Mouse (Mus musculus) limb, embryonic 12.5 days (tissue): ENCODE results near the gene Eif4h. TPM values are rescaled to one million over a fixed set of nuclear protein-coding genes. Genes with fewer than 3 reads are reported as not detected.

ENCODE experiments used
- ATAC-seq: fragments of 200-750 bp; cut with Nextera tagmentation; 2 replicates; pipeline ENCODE4 v1.8.0; 2017; ENCODE audit warnings: low read depth, moderate TSS enrichment; ENCODE audit not compliant: insufficient number of reproducible peaks, insufficient read depth, low FRiP score, low TSS enrichment
- H3K27ac ChIP-seq: fragments of 300-500 bp; sonication (generic); 2 replicates; pipeline ENCODE4 v1.5.1; 2016; ENCODE audit warnings: mild to moderate bottlenecking, moderate library complexity
- H3K27me3 ChIP-seq: fragments of 300-500 bp; sonication (generic); 2 replicates; pipeline ENCODE4 v1.6.1; 2016; ENCODE audit warnings: mild to moderate bottlenecking, moderate library complexity
- H3K36me3 ChIP-seq: fragments of 300-500 bp; sonication (generic); 2 replicates; pipeline ENCODE4 v1.6.1; 2016; ENCODE audit warnings: mild to moderate bottlenecking, moderate library complexity
- H3K4me1 ChIP-seq: fragments of 300-500 bp; sonication (generic); replicated peaks from 2 replicates; pipeline ENCODE4 v1.6.1; 2016
- H3K4me2 ChIP-seq: fragments of 300-500 bp; sonication (generic); 2 replicates; pipeline ENCODE4 v1.6.1; 2016; ENCODE audit warnings: mild to moderate bottlenecking, moderate library complexity
- H3K4me3 ChIP-seq: fragments of 300-500 bp; sonication (generic); replicated peaks from 2 replicates; pipeline ENCODE4 v1.5.1; 2016; ENCODE audit warnings: mild to moderate bottlenecking
- H3K9ac ChIP-seq: fragments of 300-500 bp; sonication (generic); replicated peaks from 2 replicates; pipeline ENCODE4 v1.6.1; 2016; ENCODE audit warnings: mild to moderate bottlenecking, moderate library complexity
- H3K9me3 ChIP-seq: fragments of 300-500 bp; sonication (generic); 2 replicates; pipeline ENCODE4 v1.6.1; 2016; ENCODE audit warnings: mild to moderate bottlenecking, moderate library complexity
- WGBS: fragments of 180-500 bp; shearing (Covaris S2); methylation state at CpG from one replicate; pipeline ENCODE4 v1.1.7; 2016; 5-methylcytosine and 5-hydroxymethylcytosine counted together
- polyA plus RNA-seq: library from polyadenylated mRNA; unstranded; fragments of >200 nt; fragmentation: Nextera tagmentation; extraction: Ambion mirVana; gene quantifications from 2 replicates; pipeline ENCODE4 v1.2.1, GENCODE M21; 2016

The Eif4h gene
- polyA plus RNA-seq, 1 experiment from 2014 or later = 531 TPM

GRCm38 (mm10) chr5:134647394-134647793 lies 8.1 kb upstream of the Eif4h start:
- Histone ChIP-seq H3K4me2 (no peak overlapping the region), H3K36me3 (no peaks in the 10 kb centered on the region), H3K9ac (no peak overlapping the region), H3K27ac (no peak overlapping the region), H3K27me3 (no peaks in the 10 kb centered on the region), H3K4me3 (no peak overlapping the region), H3K9me3 (no peaks in the 10 kb centered on the region), H3K4me1 (0 out of 2 replicates have a peak, but pooled peaks cover 3% of the 10 kb centered on the region)
- 81% methylated on average over 2 of the region's 2 CpGs for WGBS
- no peak for ATAC-seq

- Histone ChIP-seq H3K27ac (no peak overlapping the region), H3K9ac (no peak overlapping the region), H3K27me3 (no peaks in the 10 kb centered on the region), H3K9me3 (no peaks in the 10 kb centered on the region), H3K36me3 (no peaks in the 10 kb centered on the region), H3K4me2 (no peak overlapping the region), H3K4me3 (no peak overlapping the region), H3K4me1 (no peaks in the 10 kb centered on the region)
- no peak for ATAC-seq
- 69% methylated on average over 4 of the region's 4 CpGs for WGBS
Measured at GRCm38 (mm10) chr5:134646461-134646860, 7.2 kb upstream of the Eif4h start.

- Histone ChIP-seq H3K4me3 (no peak overlapping the region), H3K9ac (no peak overlapping the region), H3K27me3 (no peaks in the 10 kb centered on the region), H3K4me2 (no peak overlapping the region), H3K36me3 (no peaks in the 10 kb centered on the region), H3K9me3 (no peaks in the 10 kb centered on the region), H3K4me1 (peaks cover 2% of the 10 kb centered on the region; the same call in 1 of the 2 replicates), H3K27ac (no peak overlapping the region)
- WGBS = 73% methylated on average over 8 of the region's 8 CpGs
- no peak for ATAC-seq
Measured at GRCm38 (mm10) chr5:134644643-134645118, 5.4 kb upstream of the Eif4h start.

- H3K4me2 ChIP-seq = no peak overlapping the region
- H3K9ac ChIP-seq = no peak overlapping the region
- H3K27ac ChIP-seq = no peak overlapping the region
- peaks cover 4% of the 10 kb centered on the region; the same call in 1 of the 2 replicates for H3K4me1 ChIP-seq
- H3K4me3 ChIP-seq = no peak overlapping the region
- H3K36me3 ChIP-seq = no peaks in the 10 kb centered on the region
- H3K9me3 ChIP-seq = no peaks in the 10 kb centered on the region
- ATAC-seq = no peak
- WGBS = 82% methylated on average over 1 of the region's 1 CpGs
- H3K27me3 ChIP-seq = no peaks in the 10 kb centered on the region
Measured at GRCm38 (mm10) chr5:134644121-134644520, 4.8 kb upstream of the Eif4h start.

GRCm38 (mm10) chr5:134640371-134640770 lies 1.1 kb upstream of the Eif4h start:
- H3K4me3 ChIP-seq = no peak overlapping the region
- H3K9me3 ChIP-seq = no peaks in the 10 kb centered on the region
- no peak for ATAC-seq
- WGBS = 90% methylated on average over 3 of the region's 3 CpGs
- H3K9ac ChIP-seq = no peak overlapping the region
- H3K27me3 ChIP-seq = no peaks in the 10 kb centered on the region
- H3K4me1 ChIP-seq = peaks cover 12% of the 10 kb centered on the region
- no peak overlapping the region for H3K27ac ChIP-seq
- no peak overlapping the region for H3K4me2 ChIP-seq
- H3K36me3 ChIP-seq = peaks cover 14% of the 10 kb centered on the region

GRCm38 (mm10) chr5:134638461-134639268 lies 625 bp downstream of the Eif4h start:
- Histone ChIP-seq H3K4me3 (peak overlapping the region; percentile 99), H3K4me2 (peak overlapping the region; percentile 66), H3K27ac (peak overlapping the region; percentile 96), H3K9me3 (no peaks in the 10 kb centered on the region), H3K36me3 (peaks cover 29% of the 10 kb centered on the region), H3K4me1 (peaks cover 12% of the 10 kb centered on the region), H3K9ac (peak overlapping the region; percentile 98), H3K27me3 (no peaks in the 10 kb centered on the region)
- peak; percentile 71 for ATAC-seq
- 1% methylated on average over 72 of the region's 85 CpGs for WGBS

GRCm38 (mm10) chr5:134637820-134638367 lies 1.4 kb downstream of the Eif4h start:
- peaks cover 37% of the 10 kb centered on the region for H3K36me3 ChIP-seq
- peak overlapping the region; percentile 98 for H3K9ac ChIP-seq
- H3K27ac ChIP-seq = no peak overlapping the region
- H3K9me3 ChIP-seq = no peaks in the 10 kb centered on the region
- ATAC-seq = no peak
- 20% methylated on average over 5 of the region's 5 CpGs for WGBS
- peaks cover 12% of the 10 kb centered on the region for H3K4me1 ChIP-seq
- peak overlapping the region; percentile 99 for H3K4me3 ChIP-seq
- H3K27me3 ChIP-seq = no peaks in the 10 kb centered on the region
- H3K4me2 ChIP-seq = peak overlapping the region; percentile 66

- 78% methylated on average over 2 of the region's 2 CpGs for WGBS
- Histone ChIP-seq H3K4me1 (peaks cover 6% of the 10 kb centered on the region), H3K27ac (no peak overlapping the region), H3K4me2 (no peak overlapping the region), H3K36me3 (peaks cover 81% of the 10 kb centered on the region), H3K4me3 (no peak overlapping the region), H3K27me3 (no peaks in the 10 kb centered on the region), H3K9me3 (no peaks in the 10 kb centered on the region), H3K9ac (no peak overlapping the region)
- no peak for ATAC-seq
Measured at GRCm38 (mm10) chr5:134632841-134633240, 6.4 kb downstream of the Eif4h start.

- no peak overlapping the region for H3K27ac ChIP-seq
- no peaks in the 10 kb centered on the region for H3K27me3 ChIP-seq
- H3K9ac ChIP-seq = no peak overlapping the region
- no peak overlapping the region for H3K4me2 ChIP-seq
- ATAC-seq = no peak
- no peaks in the 10 kb centered on the region for H3K9me3 ChIP-seq
- peaks cover 92% of the 10 kb centered on the region for H3K36me3 ChIP-seq
- H3K4me1 ChIP-seq = no peaks in the 10 kb centered on the region
- H3K4me3 ChIP-seq = no peak overlapping the region
Measured at GRCm38 (mm10) chr5:134630835-134631234, 8.5 kb downstream of the Eif4h start.

GRCm38 (mm10) chr5:134629508-134629907 lies 9.8 kb downstream of the Eif4h start:
- no peak overlapping the region for H3K27ac ChIP-seq
- H3K9ac ChIP-seq = no peak overlapping the region
- H3K4me3 ChIP-seq = no peak overlapping the region
- WGBS = 77% methylated on average over 4 of the region's 4 CpGs
- ATAC-seq = no peak
- no peaks in the 10 kb centered on the region for H3K4me1 ChIP-seq
- no peaks in the 10 kb centered on the region for H3K9me3 ChIP-seq
- H3K4me2 ChIP-seq = no peak overlapping the region
- H3K27me3 ChIP-seq = no peaks in the 10 kb centered on the region
- peaks cover 94% of the 10 kb centered on the region for H3K36me3 ChIP-seq

- H3K4me3 ChIP-seq = no peak overlapping the region
- H3K36me3 ChIP-seq = peaks cover 98% of the 10 kb centered on the region
- no peak overlapping the region for H3K4me2 ChIP-seq
- no peaks in the 10 kb centered on the region for H3K27me3 ChIP-seq
- 91% methylated on average over 2 of the region's 2 CpGs for WGBS
- H3K27ac ChIP-seq = no peak overlapping the region
- H3K4me1 ChIP-seq = no peaks in the 10 kb centered on the region
- H3K9me3 ChIP-seq = no peaks in the 10 kb centered on the region
- no peak for ATAC-seq
- H3K9ac ChIP-seq = no peak overlapping the region
Measured at GRCm38 (mm10) chr5:134622069-134622468, 17.2 kb downstream of the Eif4h start.
